Mouse (Mus musculus) gastrocnemius, adult 8-10 months (tissue): ENCODE measurements around the gene Krt80. TPM values are rescaled to one million over a fixed set of nuclear protein-coding genes. Genes with fewer than 3 reads are reported as not detected.

Experiments
- DNase-seq, 2 experiments: peaks; one replicate each; pipeline ENCODE4 v3.0.0; 2022; ENCODE audit warnings: low spot score in 2 of 2
- total RNA-seq, 4 experiments: library from RNA; stranded (reverse); gene quantifications; 2 replicates each; pipeline ENCODE4 v1.2.4; 2022

Gene Krt80
- 1 to 10 TPM; 1.1 to 3.4 (median 2.5) TPM for total RNA-seq

GRCm38 (mm10) chr15:101370101-101370911 lies at the start of gene Krt80:
Gene Krt80 (minus strand): TSS chr15:101370162.
- DNase-seq = peak; percentile 86 to 89

GRCm38 (mm10) chr15:101418950-101419349 lies 49.0 kb upstream of the Krt80 start:
- no peak for DNase-seq

- DNase-seq = no peak
Observed at GRCm38 (mm10) chr15:101414807-101415565, 45.0 kb upstream of the Krt80 start.

- DNase-seq = no peak
Observed at GRCm38 (mm10) chr15:101413916-101414635, 44.1 kb upstream of the Krt80 start.

- no peak for DNase-seq
Observed at GRCm38 (mm10) chr15:101412188-101412587, 42.2 kb upstream of the Krt80 start.

GRCm38 (mm10) chr15:101410775-101411174 lies 40.8 kb upstream of the Krt80 start, which contains the start of gene Krt7:
Gene Krt7 (plus strand): TSS chr15:101411043.
- no peak for DNase-seq

GRCm38 (mm10) chr15:101398269-101398668 lies 28.3 kb upstream of the Krt80 start:
- no peak for DNase-seq

- DNase-seq = no peak
Observed at GRCm38 (mm10) chr15:101397683-101398082, 27.7 kb upstream of the Krt80 start.

GRCm38 (mm10) chr15:101396921-101397320 lies 27.0 kb upstream of the Krt80 start:
- no peak for DNase-seq

- no peak for DNase-seq
Observed at GRCm38 (mm10) chr15:101396466-101396865, 26.5 kb upstream of the Krt80 start.

GRCm38 (mm10) chr15:101394908-101395307 lies 24.9 kb upstream of the Krt80 start:
- DNase-seq = no peak

- no peak for DNase-seq
Observed at GRCm38 (mm10) chr15:101392251-101392650, 22.3 kb upstream of the Krt80 start.

GRCm38 (mm10) chr15:101390203-101390602 lies 20.2 kb upstream of the Krt80 start:
- DNase-seq = no peak

GRCm38 (mm10) chr15:101388034-101388541 lies 18.1 kb upstream of the Krt80 start:
- DNase-seq = no peak

- DNase-seq = no peak
Observed at GRCm38 (mm10) chr15:101387176-101387575, 17.2 kb upstream of the Krt80 start.

- DNase-seq = peak; percentile 56 to 59
Observed at GRCm38 (mm10) chr15:101385064-101385463, 15.1 kb upstream of the Krt80 start.

GRCm38 (mm10) chr15:101384610-101385009 lies 14.6 kb upstream of the Krt80 start:
- no peak for DNase-seq

GRCm38 (mm10) chr15:101382811-101383210 lies 12.8 kb upstream of the Krt80 start:
- peak; percentile 74 for DNase-seq

GRCm38 (mm10) chr15:101381758-101382157 lies 11.8 kb upstream of the Krt80 start:
- peak in 1 of 2 experiments; percentile 49 for DNase-seq

- no peak for DNase-seq
Observed at GRCm38 (mm10) chr15:101378646-101379045, 8.7 kb upstream of the Krt80 start.

- DNase-seq = no peak
Observed at GRCm38 (mm10) chr15:101376776-101377061, 6.8 kb upstream of the Krt80 start.
